Mouse (Mus musculus) heart, adult 9 months (tissue): ENCODE data around the gene Vav1.

Experiments used
- DNase-seq, 2 experiments: peaks; one replicate each; pipeline ENCODE4 v3.0.0; 2022; ENCODE audit warnings: low spot score in 2 of 2

Gene Vav1

GRCm38 (mm10) chr17:57278943-57279590 lies at the start of gene Vav1:
Vav1 (plus strand) TSS chr17:57279100.
- peak in 1 of 2 experiments; percentile 67 for DNase-seq

- DNase-seq, result no peak
These were observed 48.8 kb upstream of the Vav1 start for GRCm38 (mm10) chr17:57229851-57230727.

- DNase-seq, result peak in 1 of 2 experiments; percentile 53
These were observed 48.2 kb upstream of the Vav1 start for GRCm38 (mm10) chr17:57230728-57231125.

GRCm38 (mm10) chr17:57231321-57231771 lies 47.6 kb upstream of the Vav1 start:
- peak; percentile 47 to 57 for DNase-seq

- DNase-seq, result no peak
These were observed 46.7 kb upstream of the Vav1 start for GRCm38 (mm10) chr17:57232200-57232599.

- no peak for DNase-seq
These were observed 45.9 kb upstream of the Vav1 start for GRCm38 (mm10) chr17:57233038-57233437.

GRCm38 (mm10) chr17:57234254-57234928 lies 44.5 kb upstream of the Vav1 start:
- DNase-seq, result no peak

- DNase-seq, result no peak
These were observed 43.1 kb upstream of the Vav1 start for GRCm38 (mm10) chr17:57235803-57236202.

- no peak for DNase-seq
These were observed 41.7 kb upstream of the Vav1 start for GRCm38 (mm10) chr17:57237181-57237580.

- no peak for DNase-seq
These were observed 35.1 kb upstream of the Vav1 start for GRCm38 (mm10) chr17:57243650-57244370.

GRCm38 (mm10) chr17:57245311-57245929 lies 33.5 kb upstream of the Vav1 start:
- no peak for DNase-seq

GRCm38 (mm10) chr17:57246663-57247392 lies 32.1 kb upstream of the Vav1 start:
- no peak for DNase-seq

GRCm38 (mm10) chr17:57247393-57248200 lies 31.3 kb upstream of the Vav1 start:
- peak; percentile 99 to 100 for DNase-seq

GRCm38 (mm10) chr17:57248201-57248699 lies 30.6 kb upstream of the Vav1 start, which contains the start of gene Gpr108:
Gpr108 (minus strand) TSS chr17:57248446.
- DNase-seq, result peak; percentile 90 to 92

- peak in 1 of 2 experiments; percentile 30 for DNase-seq
These were observed 30.1 kb upstream of the Vav1 start for GRCm38 (mm10) chr17:57248771-57249170.

- peak; percentile 95 to 97 for DNase-seq
These were observed 29.4 kb upstream of the Vav1 start, which contains the start of gene Trip10 for GRCm38 (mm10) chr17:57249186-57250181. Trip10 (plus strand) TSS chr17:57249455.

GRCm38 (mm10) chr17:57250461-57251160 lies 28.3 kb upstream of the Vav1 start:
- DNase-seq, result peak; percentile 83
